Mouse (Mus musculus): ENCODE data around the gene C1qtnf2. TPM values are rescaled to one million over a fixed set of nuclear protein-coding genes. Genes with fewer than 3 reads are reported as not detected.

The C1qtnf2 gene
- total RNA-seq, 2 experiments from 2014 or later = 3.8 to 4.2 TPM

DNA sequence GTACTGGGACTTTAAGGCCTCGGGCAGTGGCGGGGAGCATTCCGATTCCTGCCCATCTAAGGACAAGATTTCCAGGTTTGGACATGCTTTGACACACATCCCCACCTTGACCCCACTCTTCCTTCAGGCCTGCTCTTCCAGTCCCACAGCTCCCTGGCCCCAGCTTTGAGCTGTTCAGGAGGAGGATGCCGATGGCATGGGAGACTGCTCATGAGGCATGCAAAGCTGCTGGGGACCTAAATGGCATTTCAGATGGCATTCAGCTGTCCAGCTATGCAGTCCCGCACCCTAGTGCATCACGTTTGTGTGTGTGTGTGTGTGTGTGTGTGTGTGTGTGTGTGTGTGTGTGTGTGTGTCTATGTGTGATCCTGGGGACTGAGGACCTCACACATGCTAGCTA, 63.0 kb downstream of the C1qtnf2 start:
- DNase-seq = no peak

DNA sequence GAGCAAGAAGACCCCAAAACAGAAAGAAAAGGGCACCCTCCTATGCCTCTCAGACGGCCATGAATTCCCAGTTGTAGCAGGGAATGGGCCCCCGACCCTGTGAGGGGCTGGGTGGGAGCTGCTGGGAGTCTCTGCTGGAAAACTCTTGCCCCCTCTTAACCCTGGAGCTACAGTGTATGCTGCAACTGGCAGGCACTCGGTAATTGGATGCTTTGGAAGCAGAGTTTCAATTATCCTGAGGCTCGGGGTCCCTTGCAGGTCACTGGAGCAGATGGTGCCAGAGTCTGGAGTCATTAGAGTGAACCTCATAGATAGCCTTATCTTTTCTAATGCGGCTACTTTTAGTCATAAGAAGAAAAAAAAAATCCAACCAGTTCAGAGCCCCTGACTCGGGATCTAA, 65.8 kb downstream of the C1qtnf2 start:
- no peak for DNase-seq

Other genes with a start within 250 kb of the C1qtnf2 start
- gene Pttg1, start 48.0 kb upstream of the C1qtnf2 start, total RNA-seq (2021) = 10 to 100 TPM; 85.4 to 89.1 TPM
- 10 to 100 TPM; 30.2 to 34.6 TPM for gene Slu7, start 40.5 kb upstream of the C1qtnf2 start, total RNA-seq (2021)
- 1 to 10 TPM; 1.3 to 1.6 TPM for gene Ccnjl, start 54.5 kb downstream of the C1qtnf2 start, total RNA-seq (2021)
- under 1 TPM; 0.20 to 0.36 TPM for gene 4933415A04Rik, start 112.8 kb downstream of the C1qtnf2 start, total RNA-seq (2021)
- not detected for gene Fabp6, start 127.3 kb downstream of the C1qtnf2 start, total RNA-seq (2021)
- gene Pwwp2a, start 207.7 kb downstream of the C1qtnf2 start, total RNA-seq (2021) = 10 to 100 TPM; 14.9 to 16.4 TPM

Measured in heart, adult 18-20 months (tissue).